Mouse (Mus musculus) hindbrain, embryonic 16.5 days (tissue): ENCODE data around the gene B4galnt1. TPM values are rescaled to one million over a fixed set of nuclear protein-coding genes. Genes with fewer than 3 reads are reported as not detected.

Source experiments
- ATAC-seq: fragments of 200-750 bp; cut with Nextera tagmentation; 2 replicates; pipeline ENCODE4 v1.8.0; 2017; ENCODE audit warnings: moderate TSS enrichment, moderate library complexity
- H3K27ac ChIP-seq: fragments of 300-500 bp; sonication (generic); 2 replicates; pipeline ENCODE4 v1.5.1; 2014; ENCODE audit warnings: low read depth, mild to moderate bottlenecking, control low read depth, low read length, moderate library complexity
- H3K27me3 ChIP-seq: fragments of 300-500 bp; sonication (generic); replicated peaks from 2 replicates; pipeline ENCODE4 v1.6.1; 2014; ENCODE audit warnings: low read length; ENCODE audit not compliant: control insufficient read depth, insufficient read depth
- H3K36me3 ChIP-seq: fragments of 300-500 bp; sonication (generic); 2 replicates; pipeline ENCODE4 v1.6.1; 2014; ENCODE audit warnings: mild to moderate bottlenecking, low read length, moderate library complexity, mixed read lengths; ENCODE audit not compliant: control insufficient read depth, insufficient read depth
- H3K4me1 ChIP-seq: fragments of 300-500 bp; sonication (generic); 2 replicates; pipeline ENCODE4 v1.6.1; 2014; ENCODE audit warnings: low read depth, low read length; ENCODE audit not compliant: control insufficient read depth, insufficient read depth
- H3K4me2 ChIP-seq: fragments of 300-500 bp; sonication (generic); 2 replicates; pipeline ENCODE4 v1.6.1; 2014; ENCODE audit warnings: mild to moderate bottlenecking, low read length, control low read depth, moderate library complexity
- H3K4me3 ChIP-seq: fragments of 300-500 bp; sonication (generic); 2 replicates; pipeline ENCODE4 v1.5.1; 2014; ENCODE audit warnings: mild to moderate bottlenecking, low read length, control low read depth, moderate library complexity
- H3K9ac ChIP-seq: fragments of 300-500 bp; sonication (generic); 2 replicates; pipeline ENCODE4 v1.6.1; 2014; ENCODE audit warnings: low read depth, mild to moderate bottlenecking, control low read depth, low read length, moderate library complexity
- H3K9me3 ChIP-seq: fragments of 300-500 bp; sonication (generic); 2 replicates; pipeline ENCODE4 v1.6.1; 2014; ENCODE audit warnings: mild to moderate bottlenecking, low read length, moderate library complexity; ENCODE audit not compliant: control insufficient read depth
- WGBS: fragments of 180-500 bp; shearing (Covaris S2); extraction: QIAGEN DNeasy Blood & Tissue Kit; methylation state at CpG from one replicate; pipeline ENCODE4 v1.1.7; 2014; 5-methylcytosine and 5-hydroxymethylcytosine counted together
- polyA plus RNA-seq: library from polyadenylated mRNA; unstranded; fragments of >200 nt; fragmentation: Nextera tagmentation; extraction: Ambion mirVana; gene quantifications from 2 replicates; pipeline ENCODE4 v1.2.1, GENCODE M21; 2015

B4galnt1 gene
- polyA plus RNA-seq, 1 experiment from 2014 or later: 59.0 TPM

DNA sequence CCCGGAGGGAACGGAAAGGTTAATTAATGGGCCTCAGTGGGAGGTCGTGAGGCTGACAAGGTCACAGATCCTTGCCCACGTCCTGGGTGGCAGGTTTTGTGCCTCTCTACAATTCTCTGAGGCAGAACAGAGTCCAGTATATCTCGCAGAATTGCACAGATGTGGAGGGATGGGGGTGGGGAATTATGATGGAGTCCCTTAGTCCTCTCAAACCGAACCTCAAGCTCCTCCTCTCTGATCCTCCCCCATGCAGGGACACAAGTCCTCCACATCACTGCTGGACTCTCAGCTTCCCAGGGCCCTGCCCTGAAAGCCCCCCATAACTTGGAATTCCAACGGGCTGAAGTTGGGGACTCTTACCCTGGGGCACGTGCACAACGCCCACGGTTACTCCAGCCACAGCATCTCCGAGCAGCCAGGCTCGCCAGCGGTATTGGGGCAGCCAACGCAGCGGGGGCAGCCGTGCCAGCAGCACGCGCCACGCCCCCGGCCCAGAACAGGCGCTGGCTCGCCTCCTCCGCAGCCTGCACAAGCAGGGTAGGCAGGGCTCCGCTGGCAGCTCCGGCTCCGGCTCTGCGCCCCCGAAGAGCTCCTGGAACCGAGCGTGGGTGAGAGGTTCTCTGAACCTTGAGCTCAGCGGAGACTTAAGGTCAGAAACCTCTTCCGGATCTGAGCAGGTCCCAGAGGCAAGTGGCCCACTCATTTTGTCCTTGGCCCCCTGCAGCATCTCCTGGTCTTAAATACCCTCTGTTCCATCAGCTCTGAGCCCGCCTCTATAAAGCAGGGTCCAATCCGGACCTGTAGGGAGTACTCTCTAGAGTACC is 15.1 kb downstream of the B4galnt1 start, which contains the start of gene Slc26a10:
Gene Slc26a10 (minus strand): TSS at position 775 of the 824 bp plus-strand sequence.
- Histone ChIP-seq H3K36me3 (no peaks in the 10 kb centered on the region), H3K4me3 (peak within 1 kb of the TSS; percentile 23), H3K4me2 (peak within 1 kb of the TSS; percentile 50), H3K27ac (no peak within 1 kb of the TSS), H3K9ac (peak within 1 kb of the TSS; percentile 39), H3K27me3 (peaks cover 35% of the 10 kb centered on the region), H3K9me3 (no peaks in the 10 kb centered on the region), H3K4me1 (peaks cover 21% of the 10 kb centered on the region)
- ATAC-seq: peak; percentile 37
- 1% methylated on average over 34 of the region's 34 CpGs for WGBS

DNA sequence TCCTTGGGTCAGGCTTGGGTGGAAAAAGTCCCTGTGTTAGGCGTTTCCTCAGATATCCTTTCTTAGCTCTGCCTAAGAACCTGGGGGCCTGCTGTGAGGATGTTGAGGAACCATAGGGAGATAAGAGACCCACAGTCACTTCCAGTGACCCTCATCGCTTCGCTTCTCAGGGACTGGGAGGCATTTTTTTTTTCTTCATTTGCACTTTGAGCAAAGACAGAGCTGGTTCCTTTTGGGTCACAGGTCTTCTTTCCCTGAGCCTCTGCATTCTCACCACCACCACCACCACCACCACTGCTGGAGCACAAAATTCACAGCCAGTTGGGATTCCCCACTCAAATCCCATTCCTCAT is 15.6 kb downstream of the B4galnt1 start:
- no peaks in the 10 kb centered on the region for H3K36me3 ChIP-seq
- H3K4me3 ChIP-seq: no peak overlapping the region
- H3K4me1 ChIP-seq: peaks cover 21% of the 10 kb centered on the region
- ATAC-seq: no peak
- no peak overlapping the region for H3K27ac ChIP-seq
- no peak overlapping the region for H3K9ac ChIP-seq
- peaks cover 33% of the 10 kb centered on the region for H3K27me3 ChIP-seq
- no peak overlapping the region for H3K4me2 ChIP-seq
- H3K9me3 ChIP-seq: no peaks in the 10 kb centered on the region
- 22% methylated on average over 3 of the region's 3 CpGs for WGBS

DNA sequence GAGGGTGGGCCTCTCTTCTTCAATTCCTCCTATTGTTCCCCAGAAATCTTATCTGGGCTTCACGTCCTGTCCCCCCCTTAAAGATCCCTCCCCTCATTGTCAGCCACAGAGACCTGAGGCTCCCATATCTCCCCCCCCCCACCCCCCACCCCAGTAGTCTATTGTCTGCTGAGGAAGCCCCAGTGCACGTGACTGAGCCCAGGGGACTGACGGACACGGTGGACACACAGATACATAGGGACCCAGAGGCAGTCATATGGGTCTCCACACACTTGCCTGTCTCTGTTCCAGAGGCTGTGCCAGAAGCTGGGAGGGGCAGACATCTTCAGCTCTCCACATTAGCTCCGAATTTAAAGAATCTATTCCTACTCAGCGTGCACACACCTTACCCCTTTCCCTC is 16.5 kb downstream of the B4galnt1 start:
- Histone ChIP-seq H3K27ac (no peak overlapping the region), H3K4me3 (no peak overlapping the region), H3K4me2 (no peak overlapping the region), H3K9ac (no peak overlapping the region), H3K4me1 (peaks cover 21% of the 10 kb centered on the region), H3K27me3 (peaks cover 28% of the 10 kb centered on the region), H3K9me3 (no peaks in the 10 kb centered on the region), H3K36me3 (no peaks in the 10 kb centered on the region)
- no peak for ATAC-seq
- WGBS: 69% methylated on average over 6 of the region's 6 CpGs

DNA sequence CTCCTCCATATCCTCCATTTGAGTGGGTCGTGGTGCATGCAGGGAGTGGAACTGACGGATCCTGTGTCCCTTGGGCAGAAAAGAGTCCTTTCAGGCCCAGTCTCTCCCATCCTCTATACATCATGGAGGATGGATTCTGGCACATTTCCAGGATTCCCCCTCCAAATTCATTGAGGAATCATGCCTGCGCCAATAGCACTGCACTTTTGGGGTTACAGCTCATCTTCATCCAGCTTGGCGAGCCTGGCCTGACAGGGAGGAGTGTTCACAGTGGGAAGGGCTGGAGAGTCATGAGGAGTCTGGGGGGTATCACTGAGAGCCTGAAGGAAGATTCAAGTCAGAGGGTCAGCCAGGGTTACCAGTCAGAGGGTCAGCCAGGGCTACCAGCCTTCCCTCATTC is 17.6 kb downstream of the B4galnt1 start:
- Histone ChIP-seq H3K4me2 (no peak overlapping the region), H3K4me3 (no peak overlapping the region), H3K9ac (no peak overlapping the region), H3K36me3 (no peaks in the 10 kb centered on the region), H3K27me3 (peaks cover 24% of the 10 kb centered on the region), H3K27ac (no peak overlapping the region), H3K9me3 (no peaks in the 10 kb centered on the region), H3K4me1 (peaks cover 21% of the 10 kb centered on the region)
- WGBS: 81% methylated on average over 4 of the region's 4 CpGs
- ATAC-seq: no peak

DNA sequence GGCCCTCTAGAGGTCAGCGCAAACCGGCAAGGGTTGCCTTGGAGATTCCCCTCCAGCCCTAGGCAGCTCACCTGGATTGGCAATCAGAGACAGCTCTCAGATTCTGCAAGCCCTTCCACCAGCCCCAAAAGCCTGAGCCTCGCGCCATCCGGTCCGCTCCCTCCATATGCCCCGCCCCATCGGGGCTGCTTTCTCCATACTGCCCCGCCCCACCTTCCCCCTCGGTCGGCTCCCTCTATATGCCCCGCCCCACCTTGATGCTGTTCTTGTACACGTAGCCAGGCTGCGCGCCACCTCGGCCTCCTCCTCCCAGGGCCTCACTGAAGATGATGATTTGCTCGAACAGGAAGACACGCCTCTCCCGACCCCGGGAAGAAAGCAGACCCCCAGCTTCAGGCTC is 18.7 kb downstream of the B4galnt1 start:
- H3K9ac ChIP-seq: peak overlapping the region; percentile 22; the same call in 1 of the 2 replicates
- H3K36me3 ChIP-seq: no peaks in the 10 kb centered on the region
- peak overlapping the region; percentile 9; the same call in 1 of the 2 replicates for H3K4me3 ChIP-seq
- H3K4me2 ChIP-seq: peak overlapping the region; percentile 32
- H3K9me3 ChIP-seq: no peaks in the 10 kb centered on the region
- H3K4me1 ChIP-seq: peaks cover 16% of the 10 kb centered on the region
- no peak for ATAC-seq
- peaks cover 18% of the 10 kb centered on the region for H3K27me3 ChIP-seq
- 12% methylated on average over 19 of the region's 20 CpGs for WGBS
- no peak overlapping the region for H3K27ac ChIP-seq

DNA sequence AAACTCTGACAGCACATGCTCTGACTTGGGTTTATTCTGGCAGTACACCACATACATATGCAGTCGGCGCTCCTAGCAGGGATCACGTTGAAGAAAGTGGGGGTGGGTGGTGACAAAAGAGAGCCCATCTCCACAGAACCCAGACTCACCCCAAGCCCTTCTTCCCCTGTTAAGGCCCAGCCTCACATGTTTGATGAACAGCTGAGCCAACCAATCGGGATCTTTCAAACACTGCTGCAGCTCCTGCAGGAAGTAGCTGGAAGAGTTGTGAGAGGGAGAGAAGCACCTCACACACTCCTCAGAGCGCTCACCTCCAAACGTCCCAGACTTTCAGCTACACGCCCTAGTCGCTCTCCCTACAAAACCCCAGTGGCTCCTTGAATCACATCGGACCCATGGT is 20.1 kb downstream of the B4galnt1 start:
- Histone ChIP-seq H3K4me2 (no peak overlapping the region), H3K9me3 (no peaks in the 10 kb centered on the region), H3K27me3 (peaks cover 8% of the 10 kb centered on the region), H3K9ac (no peak overlapping the region), H3K4me1 (peaks cover 24% of the 10 kb centered on the region), H3K27ac (no peak overlapping the region), H3K36me3 (no peaks in the 10 kb centered on the region), H3K4me3 (no peak overlapping the region)
- ATAC-seq: no peak
- WGBS: 73% methylated on average over 9 of the region's 9 CpGs

DNA sequence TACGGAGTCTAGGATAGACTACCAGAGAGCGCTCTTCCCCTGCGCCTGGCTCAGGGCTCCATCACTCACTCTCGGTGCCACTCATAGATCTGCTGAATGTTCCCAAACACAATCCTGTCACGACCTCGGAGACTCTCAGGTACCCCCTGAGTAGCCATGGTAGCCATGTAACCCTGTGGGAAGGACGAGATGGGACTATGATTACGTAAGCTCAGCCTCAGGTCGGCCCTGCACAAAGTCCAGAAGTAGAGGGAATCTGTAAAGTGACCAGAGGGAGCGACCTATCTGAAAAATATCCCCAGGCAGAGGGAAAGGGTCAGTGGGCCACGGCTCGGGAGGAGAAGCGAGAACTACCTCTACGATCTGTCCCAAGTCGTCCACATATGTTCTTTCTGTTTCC is 20.5 kb downstream of the B4galnt1 start:
- 87% methylated on average over 15 of the region's 15 CpGs for WGBS

DNA sequence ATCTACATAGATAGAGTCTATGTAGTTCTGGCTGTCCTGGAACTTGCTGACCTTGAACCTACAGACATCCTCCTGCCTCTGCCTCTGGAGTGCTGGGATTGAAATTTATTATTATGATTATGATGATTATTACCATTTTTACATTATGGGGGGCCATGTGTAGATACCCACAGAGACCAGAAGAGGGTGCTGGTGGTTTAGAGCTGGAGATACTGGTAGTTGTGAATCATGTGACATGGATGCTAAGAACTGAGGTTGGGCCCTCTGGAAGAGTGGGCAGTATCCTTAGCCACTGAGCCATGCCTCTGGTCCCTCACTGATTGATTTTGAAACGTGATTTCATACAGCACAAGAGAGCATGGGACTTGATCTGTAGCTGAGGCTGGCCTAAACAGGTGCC is 21.4 kb downstream of the B4galnt1 start:
- Histone ChIP-seq H3K4me1 (peaks cover 22% of the 10 kb centered on the region), H3K9ac (no peak overlapping the region), H3K4me2 (no peak overlapping the region), H3K27ac (no peak overlapping the region), H3K4me3 (no peak overlapping the region), H3K9me3 (no peaks in the 10 kb centered on the region), H3K27me3 (peaks cover 1% of the 10 kb centered on the region; the same call in 1 of the 2 replicates), H3K36me3 (peaks cover 3% of the 10 kb centered on the region; the same call in 1 of the 2 replicates)
- 62% methylated on average over 1 of the region's 1 CpGs for WGBS
- no peak for ATAC-seq

More for the DNA sequence above, 20.5 kb downstream of the B4galnt1 start:
- Histone ChIP-seq H3K4me1 (peaks cover 22% of the 10 kb centered on the region), H3K9ac (no peak overlapping the region), H3K36me3 (no peaks in the 10 kb centered on the region), H3K9me3 (no peaks in the 10 kb centered on the region), H3K4me3 (no peak overlapping the region), H3K4me2 (no peak overlapping the region), H3K27ac (no peak overlapping the region), H3K27me3 (peaks cover 4% of the 10 kb centered on the region; the same call in 1 of the 2 replicates)
- ATAC-seq: no peak

DNA sequence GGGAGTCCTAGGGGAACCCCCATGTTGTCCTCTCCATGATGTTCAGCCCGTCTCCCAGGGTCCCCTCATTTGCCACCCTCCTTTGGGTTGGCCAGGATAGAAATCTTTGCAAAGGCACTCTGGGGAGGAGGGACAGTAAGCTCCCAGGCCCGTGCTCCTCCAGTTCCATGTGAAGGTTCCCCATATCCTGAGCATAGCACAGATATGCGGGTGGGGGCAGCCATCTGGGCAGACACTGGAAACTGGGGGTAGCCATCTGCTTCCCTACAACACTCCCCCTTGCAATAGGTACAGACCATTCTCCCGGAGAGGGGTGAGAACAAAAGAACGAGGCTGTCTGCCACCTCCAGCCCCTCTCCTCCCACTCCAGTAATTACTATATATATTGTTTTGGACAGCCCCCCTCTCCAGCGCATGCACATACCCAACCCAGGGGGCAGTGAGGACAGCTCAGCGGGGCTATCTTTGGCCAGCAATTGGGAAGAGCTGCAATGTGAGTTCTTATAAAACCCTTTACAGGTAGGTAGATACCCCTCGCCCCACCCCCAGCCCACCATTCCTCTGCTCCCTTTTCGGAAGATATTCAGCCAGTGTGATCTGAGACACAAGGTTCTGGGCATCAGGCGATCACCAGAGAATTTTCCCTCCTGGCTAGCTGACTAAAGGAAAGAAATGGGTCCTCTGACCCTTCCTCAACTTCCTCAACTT is 22.5 kb downstream of the B4galnt1 start:
- Histone ChIP-seq H3K4me1 (peaks cover 22% of the 10 kb centered on the region), H3K4me3 (peak overlapping the region; percentile 70), H3K27ac (0 out of 2 replicates have a peak overlapping the region, but pooled peaks have one; percentile 2), H3K4me2 (peak overlapping the region; percentile 96), H3K9ac (peak overlapping the region; percentile 87), H3K27me3 (no peaks in the 10 kb centered on the region; the same call in 1 of the 2 replicates), H3K9me3 (no peaks in the 10 kb centered on the region), H3K36me3 (peaks cover 7% of the 10 kb centered on the region)
- 29% methylated on average over 10 of the region's 10 CpGs for WGBS
- ATAC-seq: peak; percentile 9; the same call in 1 of the 2 replicates
